Mouse (Mus musculus) E14TG2a.4 (cell line): ENCODE measurements around the gene Inhbb.

Source experiments
- CTCF ChIP-seq: conservative IDR thresholded peaks from 2 replicates; pipeline ENCODE4 v1.5.1; 2014; ENCODE audit warnings: low read length
- POU5F1 ChIP-seq: IDR thresholded peaks from 2 replicates; pipeline ENCODE4 v1.6.1; 2014; ENCODE audit warnings: low read length, borderline replicate concordance

GRCm38 (mm10) chr1:119383916-119384315, 38.1 kb downstream of the Inhbb start:
- TF ChIP-seq CTCF (no peak), POU5F1 (no peak)
